Mouse (Mus musculus) spleen, adult 2 months (tissue): ENCODE measurements at regions not wholly inside any gene's neighbourhood (a gene's known extent, or its start where the extent isn't known, plus 50 kb on each side); places are given as distances from the start of the nearest gene placed in this dataset.

ENCODE experiments used
- DNase-seq, 2 experiments: peaks; one replicate each; pipeline versions ENCODE4 v3.0.0 to v3.0.0-alpha.2; 2012 to 2021; ENCODE audit warnings: low spot score in 2 of 2, low read depth in 1 of 2
- H3K27ac ChIP-seq: fragments of 200-500 bp; 2 replicates; pipeline ENCODE4 v1.5.1; 2012; ENCODE audit warnings: low read length, inconsistent platforms; ENCODE audit not compliant: insufficient read depth
- H3K27me3 ChIP-seq: fragments of 200-500 bp; 2 replicates; pipeline ENCODE4 v1.6.1; 2012; ENCODE audit warnings: mild to moderate bottlenecking, moderate library complexity, low read length, inconsistent platforms; ENCODE audit not compliant: control insufficient read depth, insufficient read depth
- H3K36me3 ChIP-seq: fragments of 200-500 bp; 2 replicates; pipeline ENCODE4 v1.6.1; 2012; ENCODE audit warnings: mild to moderate bottlenecking, low read length, inconsistent platforms; ENCODE audit not compliant: control insufficient read depth, insufficient read depth
- H3K4me1 ChIP-seq: fragments of 200-500 bp; 2 replicates; pipeline ENCODE4 v1.6.1; 2011; ENCODE audit warnings: inconsistent platforms; ENCODE audit not compliant: control insufficient read depth, insufficient read depth, insufficient read length
- H3K4me3 ChIP-seq: fragments of 200-500 bp; 2 replicates; pipeline ENCODE4 v1.5.1; 2011; ENCODE audit warnings: mild to moderate bottlenecking, inconsistent platforms; ENCODE audit not compliant: insufficient read depth, insufficient read length; ENCODE audit errors: extremely low read depth
- CTCF ChIP-seq: fragments of 200-500 bp; IDR thresholded peaks from 2 replicates; pipeline ENCODE4 v1.5.1; 2011; ENCODE audit warnings: mild to moderate bottlenecking, inconsistent platforms; ENCODE audit not compliant: insufficient read depth, insufficient read length, insufficient replicate concordance; ENCODE audit errors: extremely low read depth
- POLR2A ChIP-seq: fragments of 200-500 bp; IDR thresholded peaks from 2 replicates; pipeline ENCODE4 v1.6.1; 2011; ENCODE audit warnings: low read depth, low read length, inconsistent platforms
- WGBS: fragments of 180-500 bp; shearing (Covaris S2); methylation state at CpG from one replicate; pipeline ENCODE4 v1.1.7; 2018; 5-methylcytosine and 5-hydroxymethylcytosine counted together

- DNase-seq = no peak
- 45% methylated on average over 11 of the region's 11 CpGs for WGBS
- TF ChIP-seq CTCF (no peak), POLR2A (no peak)
Observed at GRCm38 (mm10) chr10:111619627-111620270, 113.7 kb downstream of the Phlda1 start.

GRCm38 (mm10) chr10:111620927-111621676 lies 115.0 kb downstream of the Phlda1 start:
- no peaks in the 10 kb centered on the region for H3K4me1 ChIP-seq
- H3K36me3 ChIP-seq = no peaks in the 10 kb centered on the region
- no peak overlapping the region for H3K4me3 ChIP-seq
- WGBS = 86% methylated on average over 11 of the region's 11 CpGs
- no peak for TF ChIP-seq CTCF
- TF ChIP-seq POLR2A = no peak
- H3K27ac ChIP-seq = no peak overlapping the region
- no peak for DNase-seq
- H3K27me3 ChIP-seq = no peaks in the 10 kb centered on the region

More at GRCm38 (mm10) chr10:111619627-111620270, 113.7 kb downstream of the Phlda1 start:
- H3K4me1 ChIP-seq = no peaks in the 10 kb centered on the region
- no peak overlapping the region for H3K4me3 ChIP-seq
- no peaks in the 10 kb centered on the region for H3K27me3 ChIP-seq
- H3K36me3 ChIP-seq = no peaks in the 10 kb centered on the region
- no peak overlapping the region for H3K27ac ChIP-seq

GRCm38 (mm10) chr10:111622789-111623188 lies 116.7 kb downstream of the Phlda1 start:
- TF ChIP-seq POLR2A (no peak), CTCF (no peak)
- H3K27me3 ChIP-seq = no peaks in the 10 kb centered on the region
- H3K4me1 ChIP-seq = no peaks in the 10 kb centered on the region
- WGBS = 82% methylated on average over 4 of the region's 4 CpGs
- no peak overlapping the region for H3K4me3 ChIP-seq
- no peaks in the 10 kb centered on the region for H3K36me3 ChIP-seq
- no peak overlapping the region for H3K27ac ChIP-seq
- DNase-seq = no peak

- no peak for DNase-seq
Observed at GRCm38 (mm10) chr10:111624021-111624420, 117.9 kb downstream of the Phlda1 start.

GRCm38 (mm10) chr10:111624624-111625023 lies 118.5 kb downstream of the Phlda1 start:
- no peak overlapping the region for H3K4me3 ChIP-seq
- no peaks in the 10 kb centered on the region for H3K27me3 ChIP-seq
- H3K4me1 ChIP-seq = no peaks in the 10 kb centered on the region
- H3K27ac ChIP-seq = no peak overlapping the region
- 81% methylated on average over 7 of the region's 7 CpGs for WGBS
- no peak for DNase-seq
- H3K36me3 ChIP-seq = no peaks in the 10 kb centered on the region
- TF ChIP-seq POLR2A (no peak), CTCF (no peak)

More at GRCm38 (mm10) chr10:111624021-111624420, 117.9 kb downstream of the Phlda1 start:
- TF ChIP-seq POLR2A = no peak
- TF ChIP-seq CTCF = no peak
- Histone ChIP-seq H3K27ac (no peak overlapping the region), H3K27me3 (no peaks in the 10 kb centered on the region), H3K36me3 (no peaks in the 10 kb centered on the region), H3K4me1 (no peaks in the 10 kb centered on the region), H3K4me3 (no peak overlapping the region)
- WGBS = 78% methylated on average over 2 of the region's 2 CpGs

GRCm38 (mm10) chr10:111625573-111625972 lies 119.5 kb downstream of the Phlda1 start:
- DNase-seq = no peak
- TF ChIP-seq CTCF (no peak), POLR2A (no peak)

GRCm38 (mm10) chr10:111626009-111626408 lies 119.9 kb downstream of the Phlda1 start:
- no peak for DNase-seq
- H3K27ac ChIP-seq = no peak overlapping the region
- no peak overlapping the region for H3K4me3 ChIP-seq
- no peaks in the 10 kb centered on the region for H3K27me3 ChIP-seq
- no peak for TF ChIP-seq POLR2A
- no peak for TF ChIP-seq CTCF
- WGBS = 88% methylated on average over 6 of the region's 6 CpGs
- no peaks in the 10 kb centered on the region for H3K36me3 ChIP-seq
- H3K4me1 ChIP-seq = no peaks in the 10 kb centered on the region

More at GRCm38 (mm10) chr10:111625573-111625972, 119.5 kb downstream of the Phlda1 start:
- H3K27ac ChIP-seq = no peak overlapping the region
- no peaks in the 10 kb centered on the region for H3K36me3 ChIP-seq
- H3K4me1 ChIP-seq = no peaks in the 10 kb centered on the region
- WGBS = 95% methylated on average over 11 of the region's 11 CpGs
- no peak overlapping the region for H3K4me3 ChIP-seq
- H3K27me3 ChIP-seq = no peaks in the 10 kb centered on the region
